Mouse (Mus musculus): ENCODE results near the gene Avpi1. TPM values are rescaled to one million over a fixed set of nuclear protein-coding genes. Genes with fewer than 3 reads are reported as not detected.

The Avpi1 gene
- 5.5 TPM for polyA plus RNA-seq (2017; shearing (Covaris generic))

DNA sequence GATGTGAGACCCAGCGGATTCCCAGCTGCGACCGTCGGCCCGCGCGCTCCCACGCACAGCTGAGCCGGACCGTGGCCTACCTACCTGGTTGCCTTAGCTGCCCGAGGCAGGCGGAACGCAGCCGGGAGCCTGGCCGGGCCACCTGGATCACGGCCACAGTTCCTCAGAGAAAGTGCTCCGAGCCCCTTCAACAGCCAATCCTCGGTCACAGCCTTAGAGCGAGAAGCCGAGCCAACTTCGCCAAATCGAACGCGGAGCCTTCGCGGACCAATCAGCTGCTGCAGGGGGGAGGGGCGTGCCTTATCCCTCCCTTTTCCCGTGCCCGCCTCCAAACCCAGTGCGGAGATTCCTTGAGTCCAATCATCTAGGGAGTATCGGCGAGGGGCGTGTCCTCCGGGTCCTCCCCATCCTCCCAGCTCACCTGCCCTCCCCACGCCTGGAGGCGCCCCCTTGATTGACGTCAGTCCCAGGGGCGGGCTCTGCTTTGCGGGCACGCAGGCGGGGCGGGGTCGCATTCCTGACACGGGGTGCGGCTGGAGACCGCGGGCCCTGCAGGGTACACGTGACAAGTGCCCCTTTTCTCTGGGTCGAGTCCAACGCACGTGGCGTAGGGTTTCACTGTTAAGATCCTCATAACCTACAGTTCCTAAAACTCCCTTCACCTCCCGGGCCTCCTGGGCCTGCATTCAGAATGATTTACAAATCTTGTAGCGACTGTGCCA is at the start of gene Avpi1:
Avpi1 (minus strand) TSS at position 273 of the 722 bp plus-strand sequence.

GRCm38 (mm10) chr19:42163764-42164163 is 34.9 kb upstream of the Avpi1 start, which contains the start of gene Zfyve27:
Gene Zfyve27 (plus strand): TSS chr19:42163951.

GRCm38 (mm10) chr19:42147170-42147768 is 18.4 kb upstream of the Avpi1 start, which contains the start of gene Marveld1:
Gene Marveld1 (plus strand): TSS chr19:42147400.

GRCm38 (mm10) chr19:42089748-42090595 is 38.9 kb downstream of the Avpi1 start, which contains the start of gene Pi4k2a:
Gene Pi4k2a (plus strand): TSS chr19:42090470.

DNA sequence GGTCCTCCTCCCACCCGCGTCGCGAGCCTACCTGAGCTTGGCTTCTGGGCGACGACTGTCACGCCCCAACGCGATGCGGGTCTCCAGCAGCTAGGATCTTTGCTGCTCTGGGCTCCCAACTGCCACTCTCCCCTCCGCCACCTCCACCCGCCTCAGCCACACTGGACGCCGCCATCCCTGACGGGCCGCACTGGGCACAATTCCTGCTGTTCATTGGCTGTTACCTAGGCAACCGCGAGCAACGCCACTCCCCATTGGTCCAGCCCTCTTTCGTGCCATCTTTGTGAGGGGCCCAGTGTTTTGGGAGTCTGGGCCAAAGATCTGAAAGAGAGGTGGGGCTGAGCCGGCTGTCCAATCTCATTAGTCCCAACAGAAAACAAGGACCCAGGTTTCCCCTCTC is 42.7 kb downstream of the Avpi1 start, which contains the start of gene Morn4:
Morn4 (minus strand) TSS at position 192 of the 400 bp plus-strand sequence.

Other genes starting within 250 kb of the Avpi1 start
- gene Rrp12, start 232.9 kb downstream of the Avpi1 start, polyA plus RNA-seq (2017; shearing (Covaris generic)), result 19.2 TPM
- gene Pgam1, start 217.1 kb downstream of the Avpi1 start, polyA plus RNA-seq (2017; shearing (Covaris generic)), result 189 TPM
- 85.4 TPM for gene Exosc1, start 195.6 kb downstream of the Avpi1 start, polyA plus RNA-seq (2017; shearing (Covaris generic))
- 65.9 TPM for gene Zdhhc16, start 195.6 kb downstream of the Avpi1 start, polyA plus RNA-seq (2017; shearing (Covaris generic))
- gene Mms19, start 147.9 kb downstream of the Avpi1 start, polyA plus RNA-seq (2017; shearing (Covaris generic)), result 79.9 TPM
- gene Ubtd1, start 147.3 kb downstream of the Avpi1 start, polyA plus RNA-seq (2017; shearing (Covaris generic)), result 5.3 TPM
- not detected for gene Ankrd2, start 93.1 kb downstream of the Avpi1 start, polyA plus RNA-seq (2017; shearing (Covaris generic))
- not detected for gene Hoga1, start 83.4 kb downstream of the Avpi1 start, polyA plus RNA-seq (2017; shearing (Covaris generic))
- gene 4933411K16Rik, start 76.8 kb downstream of the Avpi1 start, polyA plus RNA-seq (2017; shearing (Covaris generic)), result not detected
- gene Morn4, start 42.7 kb downstream of the Avpi1 start, polyA plus RNA-seq (2017; shearing (Covaris generic)), result 0.79 TPM
- 3.6 TPM for gene Pi4k2a, start 38.6 kb downstream of the Avpi1 start, polyA plus RNA-seq (2017; shearing (Covaris generic))
- gene Marveld1, start 18.3 kb upstream of the Avpi1 start, polyA plus RNA-seq (2017; shearing (Covaris generic)), result 3.4 TPM
- 67.2 TPM for gene Zfyve27, start 34.9 kb upstream of the Avpi1 start, polyA plus RNA-seq (2017; shearing (Covaris generic))
- gene Sfrp5, start 73.2 kb upstream of the Avpi1 start, polyA plus RNA-seq (2017; shearing (Covaris generic)), result 0.15 TPM
- gene Golga7b, start 118.5 kb upstream of the Avpi1 start, polyA plus RNA-seq (2017; shearing (Covaris generic)), result not detected